Mouse (Mus musculus) MEL (cell line): ENCODE data around the gene Naa60.

Experiments used
- BHLHE40 ChIP-seq: IDR thresholded peaks from 2 replicates; pipeline ENCODE4 v1.6.1; 2012; ENCODE audit warnings: low read depth, mild to moderate bottlenecking, inconsistent platforms, low read length, improper control_type of control experiment, borderline replicate concordance
- CHD1 ChIP-seq: IDR thresholded peaks from 2 replicates; pipeline ENCODE4 v1.6.1; 2012; ENCODE audit warnings: low read depth, mild to moderate bottlenecking, inconsistent platforms, low read length, improper control_type of control experiment
- CTCF ChIP-seq, 3 experiments: IDR thresholded peaks in 2 of 3; conservative IDR thresholded peaks in 1 of 3; 2 replicates each; pipeline ENCODE4 v1.5.1; 2011 to 2012; ENCODE audit warnings: low read length in 3 of 3, low read depth in 2 of 3, mild to moderate bottlenecking in 2 of 3, improper control_type of control experiment in 1 of 3, inconsistent platforms in 1 of 3, mixed read lengths in 1 of 3, moderate library complexity in 1 of 3; ENCODE audit not compliant: control insufficient read depth in 1 of 3, insufficient read depth in 1 of 3, poor library complexity in 1 of 3, severe bottlenecking in 1 of 3
- E2F4 ChIP-seq: IDR thresholded peaks from 2 replicates; pipeline ENCODE4 v1.6.1; 2011; ENCODE audit warnings: low read depth, low read length, improper control_type of control experiment, borderline replicate concordance
- ELF1 ChIP-seq: IDR thresholded peaks from 2 replicates; pipeline ENCODE4 v1.6.1; 2014; ENCODE audit warnings: low read depth, mild to moderate bottlenecking, inconsistent platforms, low read length, improper control_type of control experiment, moderate library complexity
- EP300 ChIP-seq, 2 experiments: IDR thresholded peaks; 2 replicates each; pipeline ENCODE4 v1.6.1; 2011; ENCODE audit warnings: improper control_type of control experiment in 2 of 2, low read length in 2 of 2, low read depth in 1 of 2, mild to moderate bottlenecking in 1 of 2
- MAFK ChIP-seq: IDR thresholded peaks from 2 replicates; pipeline ENCODE4 v1.6.1; 2011; ENCODE audit warnings: low read depth, mild to moderate bottlenecking, low read length, improper control_type of control experiment, borderline replicate concordance
- MEF2A ChIP-seq: IDR thresholded peaks from 2 replicates; pipeline ENCODE4 v1.6.1; 2014; ENCODE audit warnings: low read depth, mild to moderate bottlenecking, inconsistent platforms, low read length, improper control_type of control experiment; ENCODE audit not compliant: poor library complexity, insufficient replicate concordance, severe bottlenecking; ENCODE audit errors: extremely low read depth
- MYC ChIP-seq: IDR thresholded peaks from 2 replicates; pipeline ENCODE4 v1.6.1; 2011; ENCODE audit warnings: low read depth, mild to moderate bottlenecking, low read length, improper control_type of control experiment, moderate library complexity
- NELFE ChIP-seq: IDR thresholded peaks from 2 replicates; pipeline ENCODE4 v1.6.1; 2011; ENCODE audit warnings: low read depth, low read length, improper control_type of control experiment
- POLR2A ChIP-seq, 2 experiments: IDR thresholded peaks; 2 replicates each; pipeline ENCODE4 v1.6.1; 2011 to 2012; ENCODE audit warnings: low read length in 2 of 2, mild to moderate bottlenecking in 2 of 2, control low read depth in 1 of 2, improper control_type of control experiment in 1 of 2, low read depth in 1 of 2, moderate library complexity in 1 of 2; ENCODE audit not compliant: control insufficient read depth in 1 of 2, insufficient read depth in 1 of 2, poor library complexity in 1 of 2
- SMC3 ChIP-seq: IDR thresholded peaks from 2 replicates; pipeline ENCODE4 v1.6.1; 2011; ENCODE audit warnings: low read depth, low read length, improper control_type of control experiment
- USF2 ChIP-seq, 2 experiments: IDR thresholded peaks; 2 replicates each; pipeline ENCODE4 v1.6.1; 2011 to 2012; ENCODE audit warnings: improper control_type of control experiment in 2 of 2, low read length in 2 of 2, borderline replicate concordance in 1 of 2, inconsistent platforms in 1 of 2, low read depth in 1 of 2, mild to moderate bottlenecking in 1 of 2; ENCODE audit not compliant: insufficient read depth in 1 of 2

DNA sequence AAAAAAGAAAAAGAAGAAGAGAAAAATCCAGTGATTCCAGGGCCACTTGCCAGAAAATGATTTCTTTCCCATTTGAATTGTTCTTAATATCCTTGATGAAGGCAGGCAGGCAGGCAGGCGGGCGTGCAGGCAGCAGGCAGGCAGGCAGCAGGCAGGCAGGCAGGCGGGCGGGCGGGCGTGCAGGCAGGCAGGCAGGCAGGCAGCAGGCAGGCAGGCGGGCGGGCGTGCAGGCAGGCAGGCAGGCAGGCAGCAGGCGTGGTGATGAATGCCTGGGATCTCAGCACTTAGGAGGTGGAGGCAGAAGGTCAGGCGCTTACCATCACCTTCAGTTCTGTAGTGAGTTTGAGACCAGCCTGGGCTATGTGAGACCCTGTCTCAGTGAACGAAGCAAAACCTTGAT lies 19.6 kb upstream of the Naa60 start:
- TF ChIP-seq CTCF (IDR thresholded peaks at IDR 0.05 in 2 of 3, conservative IDR thresholded peaks at IDR 0.05 in 1 of 3; ENCODE audit: control insufficient read depth in 1 of 3, insufficient read depth in 1 of 3, low read depth in 2 of 3, low read length in 3 of 3, poor library complexity in 1 of 3, severe bottlenecking in 1 of 3), result no peak
- TF ChIP-seq MAFK, result no peak
- TF ChIP-seq SMC3, result no peak
- TF ChIP-seq EP300 (IDR thresholded peaks at IDR 0.05; ENCODE audit: low read depth in 1 of 2, low read length in 2 of 2), result no peak
- no peak for TF ChIP-seq NELFE
- no peak for TF ChIP-seq POLR2A (IDR thresholded peaks at IDR 0.05; ENCODE audit: control insufficient read depth in 1 of 2, insufficient read depth in 1 of 2, low read depth in 1 of 2, low read length in 2 of 2, poor library complexity in 1 of 2)
- TF ChIP-seq MEF2A, result no peak
- no peak for TF ChIP-seq BHLHE40
- TF ChIP-seq ELF1, result no peak
- TF ChIP-seq MYC, result no peak
- TF ChIP-seq E2F4, result no peak
- no peak for TF ChIP-seq USF2 (IDR thresholded peaks at IDR 0.05; ENCODE audit: borderline replicate concordance in 1 of 2, insufficient read depth in 1 of 2, low read depth in 1 of 2, low read length in 2 of 2)
- TF ChIP-seq CHD1, result no peak
